Mouse (Mus musculus) adrenal gland, postnatal 10 days (tissue): ENCODE data around the gene Reep3. TPM values are rescaled to one million over a fixed set of nuclear protein-coding genes. Genes with fewer than 3 reads are reported as not detected.
"Not testable (repeated sequence)": the region's sequence is repeated elsewhere in the genome, so short reads cannot be mapped to it uniquely, and the experiment has no call there.

Source experiments
- DNase-seq: peaks from one replicate; pipeline ENCODE4 v3.0.0; 2021; ENCODE audit warnings: mixed read lengths
- long read RNA-seq, 2 experiments: library from polyadenylated mRNA; stranded (forward); transcript quantifications; one replicate each; pipeline ENCODE4 v2.0.0; 2021
- total RNA-seq, 2 experiments: library from RNA; stranded (reverse); gene quantifications; 2 replicates each; pipeline ENCODE4 v1.2.3; 2021

Reep3 gene
- 10 to 100 TPM; 45.8 to 46.9 TPM for total RNA-seq
- long read RNA-seq, experiment 1, full-length matches to known transcripts = 32 of 41 reads
- long read RNA-seq, experiment 1, partial matches to known transcripts = 2 of 41 reads
- long read RNA-seq, experiment 1, other reads (novel, unspliced or antisense) = 7 of 41 reads
- long read RNA-seq, experiment 2, full-length matches to known transcripts = 10 of 15 reads
- long read RNA-seq, experiment 2, partial matches to known transcripts = 0 of 15 reads
- long read RNA-seq, experiment 2, other reads (novel, unspliced or antisense) = 5 of 15 reads

DNA sequence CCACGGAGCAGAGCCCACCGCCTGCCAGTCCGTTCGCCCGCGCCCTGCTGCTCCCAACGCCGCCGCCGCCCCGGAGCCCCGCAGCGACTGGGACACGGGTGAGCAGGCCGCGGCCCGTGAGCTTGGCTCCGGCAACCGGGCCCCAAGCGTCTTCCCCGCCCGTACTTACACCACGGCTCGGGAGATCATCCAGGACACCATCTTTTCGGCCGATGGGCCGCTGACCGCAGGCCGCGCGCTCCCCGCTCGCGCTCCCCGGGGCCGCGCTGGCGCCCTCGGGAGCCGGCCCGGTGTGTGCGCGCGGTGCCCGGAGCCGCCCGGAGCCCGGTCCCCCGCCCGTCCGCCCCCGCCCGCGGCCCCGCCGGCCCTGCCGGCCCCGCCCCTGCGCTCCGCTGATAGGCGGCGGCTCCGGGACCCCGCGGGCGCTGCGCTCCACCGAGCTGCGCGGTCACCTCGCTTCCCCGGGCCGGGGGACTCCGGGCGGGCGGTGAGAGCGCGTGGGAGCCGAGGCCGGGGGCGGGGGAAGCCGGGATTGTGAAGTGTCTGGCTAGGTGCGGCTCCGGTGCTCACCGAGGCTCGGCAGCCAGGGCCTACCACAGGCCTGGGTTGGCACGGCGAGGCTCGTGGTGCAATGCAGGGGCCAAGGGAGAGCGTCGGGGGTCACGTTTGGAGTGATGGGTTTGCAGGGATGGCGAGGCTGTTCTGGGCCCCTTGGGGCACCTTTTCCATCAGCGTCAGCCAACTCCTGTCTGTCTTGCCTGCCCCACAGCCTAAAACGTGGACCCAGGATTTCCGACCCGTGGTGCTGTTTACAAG is at the start of gene Reep3:
TSS of gene Reep3 (minus strand) at position 325 of the 816 bp plus-strand sequence.
- DNase-seq = peak; percentile 85

GRCm38 (mm10) chr10:67145623-67146022 is 48.9 kb upstream of the Reep3 start:
- DNase-seq = no peak

DNA sequence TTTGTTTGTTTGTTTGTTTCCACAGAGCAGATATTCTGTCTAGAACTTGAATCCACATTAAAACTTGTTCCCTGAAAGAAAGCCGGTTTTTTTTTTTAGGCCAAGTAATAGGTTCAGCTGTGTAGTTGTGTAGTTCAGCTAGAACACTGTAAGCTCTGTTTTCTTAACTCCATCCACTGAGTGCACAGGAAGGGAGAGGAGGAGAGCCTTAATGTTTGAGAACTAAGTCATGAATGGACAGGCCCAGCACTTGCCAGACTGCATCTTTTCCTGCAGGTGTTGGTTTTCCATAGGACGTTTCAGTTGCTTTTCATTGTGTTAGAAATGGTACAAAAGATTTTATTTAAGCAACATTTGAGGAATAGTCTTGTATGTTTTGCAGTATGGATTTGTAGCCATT is 47.5 kb upstream of the Reep3 start:
- no peak for DNase-seq

DNA sequence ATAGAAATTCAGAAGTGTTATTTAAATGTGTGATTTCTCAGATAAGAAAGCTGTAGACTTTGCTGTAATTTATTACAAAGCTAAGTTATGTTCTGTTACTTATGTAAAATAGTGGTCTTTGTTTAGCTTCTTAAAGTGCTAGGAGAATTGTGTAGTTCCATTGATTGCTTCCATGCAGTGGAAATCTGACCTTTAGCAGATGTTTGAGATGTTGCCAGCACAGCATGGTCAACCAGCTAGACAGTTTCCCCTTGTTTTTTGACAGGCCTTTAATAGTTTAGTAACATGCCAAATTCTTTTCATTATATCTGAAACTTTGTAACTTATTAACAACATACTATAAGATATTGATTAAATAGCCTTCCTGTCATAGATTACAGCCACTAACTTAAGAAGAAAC is 46.9 kb upstream of the Reep3 start:
- peak; percentile 32 for DNase-seq

GRCm38 (mm10) chr10:67137437-67137836 is 40.7 kb upstream of the Reep3 start:
- no peak for DNase-seq

DNA sequence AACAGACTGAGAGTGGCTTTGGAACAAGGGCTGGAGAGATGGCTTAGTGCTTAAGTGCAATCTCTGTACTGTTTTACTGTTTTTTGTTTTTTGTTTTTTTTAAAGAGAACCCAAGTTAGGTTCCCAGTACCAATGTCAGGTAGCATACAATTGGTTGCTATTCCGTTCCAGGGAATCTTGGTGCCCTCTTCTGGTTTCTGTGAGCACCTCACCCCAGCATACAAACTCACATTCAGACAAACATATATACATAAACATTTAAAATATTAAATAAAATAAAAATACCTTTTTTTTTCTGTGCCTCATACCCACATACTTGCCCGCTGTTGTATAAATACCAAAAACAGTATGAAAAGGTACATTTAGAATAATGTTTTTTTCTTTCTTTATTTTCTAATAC is 37.6 kb upstream of the Reep3 start:
- DNase-seq = no peak

GRCm38 (mm10) chr10:67131709-67132108 is 35.0 kb upstream of the Reep3 start:
- DNase-seq = peak; percentile 31

GRCm38 (mm10) chr10:67129531-67129930 is 32.8 kb upstream of the Reep3 start:
- peak; percentile 51 for DNase-seq

DNA sequence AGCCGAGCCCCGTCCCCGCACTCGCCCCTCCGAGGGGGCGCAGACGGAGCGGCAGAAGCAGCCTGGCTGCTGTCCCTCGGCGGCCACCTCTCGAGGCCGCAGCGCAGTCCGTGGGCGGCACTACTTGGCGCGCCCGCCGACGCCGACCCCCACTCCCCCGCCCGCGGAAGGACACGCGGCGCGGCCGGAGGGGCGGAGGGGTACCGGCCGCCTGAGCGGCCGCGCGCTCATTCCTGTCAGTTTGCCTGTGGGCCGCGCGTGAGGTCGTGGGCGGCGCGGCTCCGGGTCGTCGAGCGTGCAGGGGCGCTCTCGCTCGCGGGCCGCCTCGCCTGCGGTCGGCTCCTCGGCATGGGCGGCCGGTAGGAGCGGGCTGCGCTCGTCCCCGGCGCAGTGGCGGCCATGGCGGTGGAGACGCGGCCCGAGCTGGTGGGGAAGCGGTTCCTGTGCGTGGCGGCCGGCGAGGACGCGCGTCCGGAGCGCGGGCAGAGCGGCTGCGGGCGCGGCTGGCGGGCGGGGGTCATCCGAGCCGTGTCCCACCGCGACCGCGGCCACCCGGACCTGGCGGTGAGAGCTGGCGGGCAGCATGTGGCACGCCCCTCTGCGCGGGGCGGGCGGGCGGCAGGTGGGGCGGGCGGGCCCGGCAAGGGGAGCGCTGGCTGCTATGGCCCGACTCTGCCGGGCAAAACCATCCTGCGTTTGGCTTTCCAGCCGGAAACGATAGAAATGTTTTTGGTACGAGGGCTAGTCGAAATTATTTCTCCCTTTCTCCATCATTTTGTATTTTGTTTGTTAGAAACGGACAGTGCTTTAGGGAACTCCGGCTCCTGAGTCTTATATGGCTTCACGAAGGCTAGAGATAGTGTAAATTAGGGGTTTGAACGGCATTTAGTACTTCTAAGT is 30.4 kb upstream of the Reep3 start:
- peak; percentile 61 for DNase-seq

DNA sequence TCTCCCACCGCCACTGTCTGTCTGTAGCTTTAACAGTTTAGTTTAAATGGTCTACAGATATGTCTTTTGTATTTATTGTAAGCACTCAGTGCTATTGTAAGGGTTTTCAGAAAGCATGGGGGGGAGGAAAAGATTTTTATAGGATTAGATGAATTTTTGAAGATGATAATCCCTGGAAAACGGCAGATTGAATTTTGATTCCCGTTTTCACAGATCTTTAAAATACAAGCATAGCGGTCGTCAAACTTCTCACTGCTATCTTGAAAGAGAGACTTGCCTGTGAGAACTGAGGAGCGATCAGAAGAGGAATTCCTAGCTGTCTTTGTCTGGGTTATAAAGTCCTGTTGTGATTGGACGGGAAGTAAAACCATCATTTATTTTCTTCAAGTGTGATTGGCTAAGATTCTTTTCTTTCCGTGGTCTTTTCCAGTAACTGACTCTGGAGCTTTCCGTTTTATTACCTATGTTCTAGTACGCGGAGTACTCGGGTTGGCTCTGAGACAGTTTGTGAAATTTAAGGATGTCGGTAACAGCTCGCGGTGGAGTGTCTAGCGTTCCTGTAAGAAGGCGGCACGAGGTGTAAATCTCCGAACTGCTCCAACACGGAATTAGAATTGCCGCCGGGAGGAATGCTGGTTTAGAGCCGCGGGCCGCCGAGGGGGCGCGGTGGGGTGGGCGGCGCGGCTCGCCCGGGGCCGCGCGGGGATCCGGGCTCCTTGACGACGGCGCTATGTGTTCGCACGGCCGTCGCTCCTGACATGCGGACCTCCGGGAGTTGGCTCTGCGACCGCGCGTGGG is 29.5 kb upstream of the Reep3 start:
- peak; percentile 62 for DNase-seq

DNA sequence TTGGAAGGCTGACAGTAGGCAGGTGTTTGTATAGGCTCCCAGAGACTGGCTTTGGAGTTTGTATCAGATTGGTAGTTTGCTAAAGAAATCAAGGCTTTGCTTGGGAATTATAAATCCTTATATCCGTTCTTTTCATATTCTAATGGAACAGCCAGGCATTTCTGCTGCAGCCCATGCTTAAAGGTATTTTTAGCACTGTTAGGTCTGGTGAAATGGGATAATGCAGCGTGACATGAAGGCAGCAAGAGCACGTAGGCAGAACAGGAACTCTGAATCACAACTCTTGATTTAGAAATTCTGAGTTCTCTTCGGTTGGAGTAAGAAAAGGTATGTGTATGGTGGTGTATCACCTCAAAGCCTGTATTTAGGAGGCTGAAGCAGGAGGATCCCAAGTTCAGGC is 27.4 kb upstream of the Reep3 start:
- no peak for DNase-seq

GRCm38 (mm10) chr10:67123756-67124155 is 27.0 kb upstream of the Reep3 start:
- no peak for DNase-seq

GRCm38 (mm10) chr10:67120640-67121039 is 23.9 kb upstream of the Reep3 start:
- DNase-seq = no peak

GRCm38 (mm10) chr10:67120180-67120579 is 23.4 kb upstream of the Reep3 start:
- DNase-seq = no peak

- DNase-seq = no peak
Measured at GRCm38 (mm10) chr10:67119291-67119690, 22.5 kb upstream of the Reep3 start.

- DNase-seq = peak; percentile 79
Measured at GRCm38 (mm10) chr10:67116251-67116650, 19.5 kb upstream of the Reep3 start.

- DNase-seq = peak; percentile 48
Measured at GRCm38 (mm10) chr10:67115666-67116091, 18.9 kb upstream of the Reep3 start.

DNA sequence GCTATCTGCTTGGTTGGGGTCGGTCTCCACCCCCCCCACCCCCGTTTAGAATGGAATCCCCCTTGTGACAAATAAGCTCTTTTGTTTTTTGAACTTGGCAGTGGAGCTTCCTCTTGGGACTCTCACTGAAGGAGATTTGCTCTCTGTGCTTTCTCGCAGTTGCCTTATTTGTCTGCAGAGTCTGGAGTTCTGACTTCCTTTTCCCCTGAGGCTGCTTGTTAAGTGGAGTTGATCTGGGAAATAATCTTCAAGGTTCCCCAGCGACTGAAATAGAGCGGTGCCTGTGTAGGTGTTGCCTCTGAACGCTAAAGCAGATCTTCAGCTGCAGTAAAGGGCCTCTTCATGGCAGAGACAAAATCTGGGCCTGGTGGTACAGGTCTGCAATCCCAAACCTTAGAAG is 18.4 kb upstream of the Reep3 start:
- DNase-seq = no peak

DNA sequence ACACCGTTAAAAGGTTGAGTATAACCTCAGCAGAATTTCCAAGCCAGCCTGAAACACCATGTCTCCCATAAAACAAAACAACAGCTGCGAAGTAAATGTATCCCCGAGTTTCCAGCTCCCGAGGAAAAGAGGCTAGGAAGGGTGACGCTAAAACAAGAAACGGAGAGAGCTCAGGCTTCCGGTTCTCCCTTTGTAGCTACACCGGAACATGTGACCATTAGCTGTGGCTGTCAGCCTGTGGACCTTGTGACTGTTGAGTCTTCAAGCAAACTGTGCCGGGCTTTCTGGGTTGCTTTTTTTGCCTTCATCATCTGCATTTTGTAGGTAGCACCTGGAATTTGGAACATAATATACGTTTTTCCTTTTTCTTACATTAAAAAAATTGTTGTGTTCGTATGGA is 17.1 kb upstream of the Reep3 start:
- no peak for DNase-seq

DNA sequence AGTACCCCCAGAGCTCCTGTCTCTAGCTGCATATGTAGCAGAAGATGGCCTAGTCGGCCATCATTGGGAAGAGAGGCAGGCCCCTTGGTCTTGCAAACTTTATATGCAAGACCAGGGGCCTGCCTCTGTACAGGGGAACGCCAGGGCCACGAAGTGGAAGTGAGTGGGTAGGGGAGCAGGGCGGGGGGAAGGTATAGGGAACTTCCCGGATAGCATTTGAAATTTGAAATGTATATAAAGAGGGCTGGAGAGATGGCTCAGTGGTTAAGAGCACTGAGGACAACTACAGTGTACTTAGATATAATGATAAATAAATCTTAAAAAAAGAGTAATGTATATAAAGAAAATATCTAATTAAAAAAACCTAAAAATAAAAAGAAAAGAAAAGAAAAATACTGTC is 16.2 kb upstream of the Reep3 start:
- DNase-seq = not testable (repeated sequence)

DNA sequence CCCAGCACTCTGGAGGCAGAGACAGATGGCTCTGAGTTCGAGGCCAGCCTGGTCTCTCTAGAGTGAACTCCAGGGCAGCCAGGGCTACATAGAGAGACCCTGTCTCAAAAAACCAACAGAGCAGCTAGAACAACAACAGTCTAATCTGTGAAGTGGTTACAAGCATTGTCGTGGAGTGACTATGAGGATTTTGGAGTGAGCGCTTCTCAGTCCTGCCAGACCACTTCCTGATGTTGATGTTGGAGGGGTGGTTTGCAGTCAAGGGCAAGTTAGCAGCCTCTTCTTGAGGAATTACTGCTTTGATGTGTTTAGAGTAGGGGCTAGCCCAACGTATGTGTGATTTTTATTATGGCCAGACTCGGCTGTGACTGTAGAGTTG is 15.0 kb upstream of the Reep3 start:
- no peak for DNase-seq
